Mouse (Mus musculus) limb, embryonic 15.5 days (tissue): Measurements from ENCODE around the gene Cdcp1. TPM values are rescaled to one million over a fixed set of nuclear protein-coding genes. Genes with fewer than 3 reads are reported as not detected.

Source experiments
- ATAC-seq: fragments of 200-750 bp; cut with Nextera tagmentation; 2 replicates; pipeline ENCODE4 v1.8.0; 2017; ENCODE audit warnings: low read depth, moderate TSS enrichment; ENCODE audit not compliant: insufficient number of reproducible peaks, low FRiP score, low TSS enrichment
- H3K27ac ChIP-seq: fragments of 300-500 bp; sonication (generic); 2 replicates; pipeline ENCODE4 v1.5.1; 2015; ENCODE audit warnings: moderate library complexity, mild to moderate bottlenecking, inconsistent platforms
- H3K27me3 ChIP-seq: fragments of 300-500 bp; sonication (generic); 2 replicates; pipeline ENCODE4 v1.6.1; 2015; ENCODE audit warnings: inconsistent platforms
- H3K36me3 ChIP-seq: fragments of 300-500 bp; sonication (generic); 2 replicates; pipeline ENCODE4 v1.6.1; 2015; ENCODE audit warnings: inconsistent platforms
- H3K4me1 ChIP-seq: fragments of 300-500 bp; sonication (generic); 2 replicates; pipeline ENCODE4 v1.6.1; 2015; ENCODE audit warnings: inconsistent platforms
- H3K4me2 ChIP-seq: fragments of 300-500 bp; sonication (generic); 2 replicates; pipeline ENCODE4 v1.6.1; 2015; ENCODE audit warnings: mild to moderate bottlenecking, inconsistent platforms
- H3K4me3 ChIP-seq: fragments of 300-500 bp; sonication (generic); 2 replicates; pipeline ENCODE4 v1.5.1; 2015; ENCODE audit warnings: mild to moderate bottlenecking, inconsistent platforms
- H3K9ac ChIP-seq: fragments of 300-500 bp; sonication (generic); 2 replicates; pipeline ENCODE4 v1.6.1; 2015; ENCODE audit warnings: inconsistent platforms
- H3K9me3 ChIP-seq: fragments of 300-500 bp; sonication (generic); 2 replicates; pipeline ENCODE4 v1.6.1; 2016; ENCODE audit warnings: inconsistent platforms
- WGBS: fragments of 180-500 bp; shearing (Covaris S2); methylation state at CpG from one replicate; pipeline ENCODE4 v1.1.7; 2015; 5-methylcytosine and 5-hydroxymethylcytosine counted together
- polyA plus RNA-seq: library from polyadenylated mRNA; unstranded; fragments of >200 nt; fragmentation: Nextera tagmentation; extraction: Ambion mirVana; gene quantifications from 2 replicates; pipeline ENCODE4 v1.2.1, GENCODE M21; 2015

The Cdcp1 gene
- polyA plus RNA-seq, 1 experiment from 2014 or later, result 9.7 TPM

DNA sequence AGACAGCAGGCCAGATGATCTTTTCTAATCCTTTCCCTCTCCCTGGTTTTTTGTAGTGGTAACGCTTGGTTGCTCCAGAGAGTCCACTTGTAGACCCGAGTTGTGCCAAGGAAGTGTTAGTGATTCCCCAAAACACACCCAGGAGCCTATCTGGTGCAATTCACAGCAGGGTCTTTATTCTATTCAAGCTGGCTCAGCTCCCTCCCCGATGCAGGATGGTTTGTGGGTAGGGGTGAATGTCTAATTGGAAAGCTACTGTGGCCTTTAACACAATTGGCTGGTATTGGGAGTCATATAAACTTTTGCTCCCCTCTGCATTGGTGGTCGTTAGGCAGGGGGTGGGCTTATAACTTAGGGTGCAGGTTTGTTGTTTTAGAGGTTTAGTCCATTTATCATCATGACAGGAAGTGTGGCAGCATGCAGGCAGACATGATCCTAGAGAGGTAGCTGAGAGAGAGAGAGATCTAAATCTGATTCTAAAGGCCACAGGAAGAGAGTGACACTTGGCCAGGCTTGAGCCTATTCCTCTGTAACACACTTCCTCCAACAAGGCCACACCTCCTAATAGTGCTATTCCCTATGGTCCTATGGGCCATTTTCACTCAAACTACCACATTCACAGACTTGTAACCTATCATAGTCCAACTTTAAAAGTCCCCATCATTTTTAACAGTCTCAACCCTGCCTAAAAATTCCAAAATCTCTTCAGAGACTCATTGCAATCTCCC lies 75.8 kb downstream of the Cdcp1 start:
- H3K36me3 ChIP-seq, result peaks cover 60% of the 10 kb centered on the region
- H3K9me3 ChIP-seq, result no peaks in the 10 kb centered on the region; the same call in 1 of the 2 replicates
- no peak for ATAC-seq
- H3K4me2 ChIP-seq, result no peak overlapping the region
- peaks cover 17% of the 10 kb centered on the region for H3K4me1 ChIP-seq
- no peak overlapping the region for H3K4me3 ChIP-seq
- peak overlapping the region; percentile 79 for H3K27ac ChIP-seq
- no peak overlapping the region for H3K9ac ChIP-seq
- 78% methylated on average over 4 of the region's 4 CpGs for WGBS
- no peaks in the 10 kb centered on the region for H3K27me3 ChIP-seq

DNA sequence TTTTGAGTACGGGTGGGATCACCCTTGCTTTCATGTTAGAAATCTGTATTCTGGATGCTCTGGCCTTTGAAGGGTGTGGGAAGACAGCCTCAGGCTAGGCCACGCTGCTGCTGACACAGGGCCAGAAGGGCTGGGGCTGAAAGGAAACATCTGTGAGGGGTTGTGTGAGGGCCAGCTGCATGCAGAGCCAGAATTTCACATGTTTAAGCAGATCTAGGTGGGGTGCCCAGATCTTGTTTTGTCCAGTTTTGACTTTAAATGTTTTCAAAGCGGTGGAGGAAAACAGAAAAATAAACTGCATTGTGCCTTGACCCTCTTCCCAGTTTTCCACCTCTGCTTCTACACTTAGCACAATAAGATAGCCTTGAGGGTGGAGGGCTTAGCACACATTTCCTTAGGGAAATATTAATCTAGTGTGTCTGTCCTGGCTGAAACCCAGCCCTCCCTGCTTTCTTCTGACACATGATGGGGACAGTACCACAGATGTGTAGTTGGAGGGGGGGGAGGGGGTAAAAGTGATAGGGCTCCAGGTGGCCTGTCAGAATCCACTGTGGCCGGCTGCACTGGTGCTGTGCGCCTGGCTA lies 76.9 kb downstream of the Cdcp1 start:
- Histone ChIP-seq H3K4me2 (no peak overlapping the region), H3K9me3 (no peaks in the 10 kb centered on the region), H3K27me3 (no peaks in the 10 kb centered on the region), H3K36me3 (peaks cover 66% of the 10 kb centered on the region), H3K4me3 (no peak overlapping the region), H3K9ac (no peak overlapping the region), H3K4me1 (peaks cover 17% of the 10 kb centered on the region), H3K27ac (peak overlapping the region; percentile 79)
- peak; percentile 78 for ATAC-seq
- WGBS, result 51% methylated on average over 5 of the region's 5 CpGs

DNA sequence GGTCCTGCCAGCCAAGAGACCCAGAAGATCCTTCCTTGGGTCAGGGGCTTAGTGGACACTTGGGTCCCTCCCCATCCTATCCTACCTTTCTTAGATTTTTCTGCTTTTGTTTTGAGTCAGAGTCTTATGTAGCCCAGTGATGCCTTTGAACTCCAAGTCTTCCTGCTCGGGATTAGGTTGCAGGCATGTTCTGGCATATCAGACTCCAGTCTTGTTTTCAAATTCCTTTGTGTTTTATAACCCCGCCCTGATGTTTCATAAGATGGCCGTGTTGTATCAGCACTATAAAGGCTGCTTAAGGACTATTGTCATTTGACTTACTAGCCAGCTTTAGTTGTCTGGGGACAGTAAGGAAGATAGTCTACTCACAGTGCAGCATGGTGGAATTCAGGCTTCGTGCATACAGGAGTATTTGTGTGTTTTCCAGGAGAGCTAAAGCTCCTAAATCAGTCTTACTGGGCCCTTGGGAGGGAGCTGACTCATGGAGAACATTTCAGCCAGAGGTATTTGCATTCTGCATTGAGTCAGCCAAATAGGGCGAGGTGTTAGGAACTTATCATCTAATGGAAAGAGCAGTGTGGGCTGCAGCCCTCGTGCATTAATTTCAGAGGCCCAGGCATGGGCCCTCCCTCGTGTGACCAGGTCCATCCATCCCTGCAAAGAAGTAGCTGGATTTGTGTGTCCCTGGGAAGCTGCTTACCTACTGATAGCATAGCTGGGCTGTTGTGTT lies 78.7 kb downstream of the Cdcp1 start:
- 58% methylated on average over 7 of the region's 7 CpGs for WGBS

DNA sequence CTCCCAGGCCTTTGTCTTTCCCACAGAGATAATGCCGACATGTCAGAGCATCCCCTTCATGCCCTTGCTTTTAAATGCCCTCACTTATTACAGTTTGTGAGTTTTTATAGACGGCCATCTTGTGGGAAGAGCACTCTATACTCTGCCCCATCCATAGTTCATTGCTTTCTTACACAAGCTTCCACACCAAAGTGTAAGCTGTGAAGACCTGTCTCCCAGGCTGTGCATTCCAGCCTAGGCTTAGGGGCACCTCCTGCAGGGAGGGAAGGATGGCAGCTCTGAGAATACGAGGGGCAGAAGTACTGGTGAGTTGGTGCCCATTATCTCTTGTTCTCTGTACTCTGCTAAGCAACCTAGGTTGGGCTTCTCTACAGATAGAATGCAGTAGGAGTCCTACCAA lies 82.8 kb downstream of the Cdcp1 start:
- Histone ChIP-seq H3K27ac (no peak overlapping the region), H3K9me3 (no peaks in the 10 kb centered on the region), H3K4me2 (no peak overlapping the region), H3K9ac (no peak overlapping the region), H3K36me3 (peaks cover 96% of the 10 kb centered on the region), H3K27me3 (no peaks in the 10 kb centered on the region), H3K4me3 (no peak overlapping the region), H3K4me1 (peaks cover 8% of the 10 kb centered on the region; the same call in 1 of the 2 replicates)
- 89% methylated on average over 3 of the region's 3 CpGs for WGBS
- no peak for ATAC-seq

More for the DNA sequence above, 78.7 kb downstream of the Cdcp1 start:
- Histone ChIP-seq H3K4me2 (no peak overlapping the region), H3K4me3 (no peak overlapping the region), H3K4me1 (peaks cover 17% of the 10 kb centered on the region), H3K9ac (no peak overlapping the region), H3K36me3 (peaks cover 75% of the 10 kb centered on the region), H3K27me3 (no peaks in the 10 kb centered on the region), H3K27ac (peak overlapping the region; percentile 71), H3K9me3 (no peaks in the 10 kb centered on the region)
- peak; percentile 50 for ATAC-seq

DNA sequence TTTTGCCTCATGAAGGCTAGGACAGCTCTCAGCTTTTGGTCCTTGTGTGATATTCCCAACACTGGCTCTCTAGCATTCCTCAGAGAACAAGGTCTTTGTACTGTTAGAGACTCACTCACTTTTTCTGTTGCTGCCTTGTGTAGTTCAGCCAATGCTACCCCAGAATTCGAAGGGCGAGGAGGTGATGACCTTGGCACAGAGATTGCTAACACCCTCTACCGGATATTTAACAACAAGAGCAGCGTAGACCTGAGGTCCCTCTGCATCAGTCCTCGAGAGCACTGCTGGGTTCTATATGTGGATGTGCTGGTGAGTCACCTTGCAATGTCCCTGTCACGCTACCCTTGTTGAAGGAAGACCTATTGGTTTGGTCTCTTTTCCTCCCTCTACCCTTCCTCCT lies 88.2 kb downstream of the Cdcp1 start:
- 94% methylated on average over 6 of the region's 6 CpGs for WGBS
- Histone ChIP-seq H3K27me3 (no peaks in the 10 kb centered on the region), H3K9me3 (no peaks in the 10 kb centered on the region), H3K9ac (no peak overlapping the region), H3K27ac (no peak overlapping the region), H3K36me3 (peaks cover 81% of the 10 kb centered on the region), H3K4me3 (no peak overlapping the region), H3K4me1 (no peaks in the 10 kb centered on the region), H3K4me2 (no peak overlapping the region)
- ATAC-seq, result no peak

DNA sequence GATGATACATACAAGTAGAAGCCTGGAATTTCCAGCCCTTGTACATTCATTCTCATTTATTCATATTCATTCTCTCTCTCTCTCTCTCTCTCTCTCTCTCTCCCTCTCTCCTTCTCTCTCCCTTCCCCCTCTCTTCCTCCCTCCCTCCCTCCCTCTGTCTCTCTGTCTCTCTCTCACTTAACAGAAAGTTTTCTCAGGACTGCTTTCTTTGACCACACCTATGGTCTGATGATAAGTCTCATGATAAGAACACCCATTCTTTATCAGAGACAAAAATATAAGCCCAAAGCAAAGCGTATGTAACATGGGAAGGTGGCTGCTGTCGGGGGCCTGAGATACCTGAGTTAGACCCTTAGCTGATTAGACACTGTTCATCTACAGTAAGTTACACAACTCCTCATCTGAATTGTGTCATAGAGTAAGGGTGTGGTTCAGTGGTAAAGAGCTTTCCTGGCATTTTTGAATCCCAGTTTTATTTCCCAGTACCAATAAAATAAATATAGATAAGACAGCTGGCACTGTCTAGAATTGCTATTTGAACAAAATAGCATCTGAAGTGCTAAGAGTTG lies 91.3 kb downstream of the Cdcp1 start:
- H3K36me3 ChIP-seq, result peaks cover 79% of the 10 kb centered on the region
- no peaks in the 10 kb centered on the region for H3K4me1 ChIP-seq
- H3K4me3 ChIP-seq, result no peak overlapping the region
- H3K9me3 ChIP-seq, result no peaks in the 10 kb centered on the region
- 96% methylated on average over 2 of the region's 2 CpGs for WGBS
- H3K27me3 ChIP-seq, result no peaks in the 10 kb centered on the region
- H3K4me2 ChIP-seq, result no peak overlapping the region
- no peak overlapping the region for H3K27ac ChIP-seq
- no peak for ATAC-seq
- no peak overlapping the region for H3K9ac ChIP-seq

DNA sequence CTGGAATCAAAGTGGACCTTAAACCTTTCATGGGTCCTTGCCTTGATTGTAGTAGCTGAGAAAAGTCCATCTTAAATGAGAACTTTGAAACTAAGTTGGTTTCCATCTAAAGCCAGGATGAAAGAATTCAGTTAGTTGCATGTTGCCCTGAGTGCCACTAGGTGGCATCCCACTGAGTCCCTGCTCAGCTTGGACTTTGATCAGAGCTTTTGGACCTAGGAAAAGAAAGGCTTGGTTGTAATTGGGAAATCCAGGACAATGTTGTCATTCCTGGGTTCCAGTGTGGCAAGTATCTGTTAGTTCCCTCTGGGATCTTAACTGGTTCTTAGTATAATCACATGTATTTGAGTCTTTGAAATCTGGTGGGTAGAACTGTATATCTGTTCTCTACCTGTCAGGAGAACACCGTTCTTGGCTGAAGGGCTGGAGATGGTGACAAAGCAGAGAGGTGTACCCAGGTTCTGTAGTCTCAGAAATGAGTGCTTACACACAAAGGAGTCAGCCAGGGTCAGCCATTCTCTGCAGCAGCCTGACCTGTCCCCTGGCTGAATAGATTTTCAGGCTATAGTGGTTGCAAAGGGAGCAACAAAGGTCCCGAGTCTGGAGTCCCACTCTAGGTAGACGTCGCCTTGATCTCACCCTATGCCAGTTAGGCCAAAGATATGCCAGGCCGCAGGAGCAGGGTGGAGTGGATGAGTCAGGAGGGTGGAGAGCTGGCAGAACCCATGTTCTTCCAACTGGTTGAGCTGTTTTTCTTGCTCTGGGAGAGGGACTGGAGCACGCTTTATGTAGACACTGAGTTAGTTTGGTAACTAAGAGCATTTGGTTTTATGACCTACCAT lies 92.0 kb downstream of the Cdcp1 start:
- no peak overlapping the region for H3K4me3 ChIP-seq
- H3K4me1 ChIP-seq, result no peaks in the 10 kb centered on the region
- no peak for ATAC-seq
- H3K9ac ChIP-seq, result no peak overlapping the region
- H3K9me3 ChIP-seq, result no peaks in the 10 kb centered on the region
- 90% methylated on average over 6 of the region's 6 CpGs for WGBS
- H3K36me3 ChIP-seq, result peaks cover 79% of the 10 kb centered on the region
- H3K4me2 ChIP-seq, result no peak overlapping the region
- H3K27me3 ChIP-seq, result no peaks in the 10 kb centered on the region
- H3K27ac ChIP-seq, result no peak overlapping the region

DNA sequence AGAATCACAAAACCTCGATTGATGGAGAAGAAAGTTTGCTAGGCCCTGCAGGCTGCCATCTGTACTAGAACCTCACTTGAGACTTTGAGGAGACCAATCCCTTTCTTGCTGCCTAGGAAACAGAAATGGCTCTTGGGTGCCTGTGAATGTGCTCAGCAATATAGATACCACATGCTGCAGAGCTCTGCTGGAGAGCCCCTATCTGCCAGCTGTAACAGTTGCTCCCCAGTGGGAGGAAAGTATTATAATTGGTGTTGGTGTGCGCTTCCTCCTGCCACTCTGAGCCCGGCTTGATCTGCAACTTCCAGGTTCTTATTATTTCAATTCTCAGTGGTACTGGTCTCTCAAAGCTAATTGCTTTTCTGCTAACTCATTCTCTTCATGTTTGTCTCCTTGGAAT lies 92.8 kb downstream of the Cdcp1 start:
- Histone ChIP-seq H3K36me3 (peaks cover 73% of the 10 kb centered on the region), H3K4me2 (no peak overlapping the region), H3K4me3 (no peak overlapping the region), H3K9ac (no peak overlapping the region), H3K27me3 (no peaks in the 10 kb centered on the region), H3K9me3 (no peaks in the 10 kb centered on the region), H3K27ac (no peak overlapping the region), H3K4me1 (no peaks in the 10 kb centered on the region)
- WGBS, result 86% methylated on average over 3 of the region's 3 CpGs
- ATAC-seq, result no peak

Other genes with a start within 250 kb of the Cdcp1 start
- gene Tmem42, start 194.7 kb downstream of the Cdcp1 start, polyA plus RNA-seq, result 24.5 and 25.6 TPM in 2 replicates
- gene Tgm4, start 181.3 kb downstream of the Cdcp1 start, polyA plus RNA-seq, result 0.36 and 0.46 TPM in 2 replicates
- gene Zdhhc3, start 102.8 kb downstream of the Cdcp1 start, polyA plus RNA-seq, result 70.3 and 78.2 TPM in 2 replicates
- 103 and 108 TPM in 2 replicates for gene Exosc7, start 102.8 kb downstream of the Cdcp1 start, polyA plus RNA-seq
- gene Clec3b, start 65.1 kb downstream of the Cdcp1 start, polyA plus RNA-seq, result 10.5 and 14.1 TPM in 2 replicates
- gene Tmem158, start 44.7 kb upstream of the Cdcp1 start, polyA plus RNA-seq, result 13.6 and 18.7 TPM in 2 replicates
- gene Lars2, start 150.9 kb upstream of the Cdcp1 start, polyA plus RNA-seq, result 846 and 1,100 TPM in 2 replicates